Mouse (Mus musculus): ENCODE measurements around the gene Zfp932.
"Not testable (repeated sequence)": the region's sequence is repeated elsewhere in the genome, so short reads cannot be mapped to it uniquely, and the experiment has no call there.

The Zfp932 gene
- long read RNA-seq, experiment 1, transcript Zfp932-203 (4 exons, 2,081 nt) = major isoform, 7 of 19 reads
- long read RNA-seq, experiment 1, transcript Zfp932-201 (3 exons, 451 nt) = minor isoform, 5 of 19 reads
- long read RNA-seq, experiment 1, partial matches to known transcripts = 1 of 19 reads
- long read RNA-seq, experiment 1, other reads (novel, unspliced or antisense) = 2 of 19 reads
- long read RNA-seq, experiment 2, partial matches to known transcripts = 0 of 8 reads
- long read RNA-seq, experiment 2, other reads (novel, unspliced or antisense) = 2 of 8 reads

- intact Hi-C loops (cut with DNase I) = loop anchor here (10.0 kb wide), 1 partner anchor 71 kb away; the partner anchor contains the start of gene Gm15446
Measured at GRCm38 (mm10) chr5:109996026-109996937, at the start of gene Zfp932. Gene Zfp932 (plus strand): TSS chr5:109996521.

GRCm38 (mm10) chr5:109950281-109950680, 46.0 kb upstream of the Zfp932 start:
- intact Hi-C loops (cut with DNase I) = loop anchor here (10.0 kb wide), 1 partner anchor 55 kb away; no protein-coding TSS in a partner anchor

GRCm38 (mm10) chr5:109980743-109981142, 15.6 kb upstream of the Zfp932 start:
- intact Hi-C loops (cut with DNase I) = not testable (repeated sequence)

GRCm38 (mm10) chr5:109995461-109995860, 860 bp upstream of the Zfp932 start:
- intact Hi-C loops (cut with DNase I) = loop anchor here (10.0 kb wide), 1 partner anchor 71 kb away; the partner anchor contains the start of gene Gm15446

GRCm38 (mm10) chr5:110015775-110016174, 19.5 kb downstream of the Zfp932 start:
- intact Hi-C loops (cut with DNase I) = not testable (repeated sequence)

- intact Hi-C loops (cut with DNase I) = no loop called here
Measured at GRCm38 (mm10) chr5:110023273-110023672, 27.0 kb downstream of the Zfp932 start.

GRCm38 (mm10) chr5:110023694-110024427, 27.5 kb downstream of the Zfp932 start:
- intact Hi-C loops (cut with DNase I) = not testable (repeated sequence)

- intact Hi-C loops (cut with DNase I) = loop anchor here (5.0 kb wide), 1 partner anchor 34 kb away; the partner anchor contains the start of gene Gm35315
Measured at GRCm38 (mm10) chr5:110057637-110058408, 61.5 kb downstream of the Zfp932 start.
